Mouse (Mus musculus) left cerebral cortex, adult 18-20 months (tissue): ENCODE measurements around the gene Plin1. TPM values are rescaled to one million over a fixed set of nuclear protein-coding genes. Genes with fewer than 3 reads are reported as not detected.

Experiments used
- total RNA-seq, 2 experiments: library from RNA; stranded (reverse); gene quantifications; 2 replicates each; pipeline ENCODE4 v1.2.3; 2021

Gene Plin1
- total RNA-seq, 2 experiments from 2014 or later: not detected

Other genes with a start within 250 kb of the Plin1 start
- gene Rhcg, start 115.2 kb downstream of the Plin1 start, total RNA-seq: 1 to 10 TPM; 1.6 to 2.3 TPM
- under 1 TPM in 1 of 2 experiments, not detected in 1; 0.12 TPM for gene Ticrr, start 72.7 kb downstream of the Plin1 start, total RNA-seq
- 1 to 10 TPM; 1.1 to 1.6 TPM for gene Kif7, start 17.2 kb downstream of the Plin1 start, total RNA-seq
- 10 to 100 TPM; 10.9 to 11.9 TPM for gene Pex11a, start 10.2 kb upstream of the Plin1 start, total RNA-seq
- under 1 TPM in 1 of 2 experiments, not detected in 1; 0.21 TPM for gene Wdr93, start 10.3 kb upstream of the Plin1 start, total RNA-seq
- gene Mesp1, start 60.9 kb upstream of the Plin1 start, total RNA-seq: under 1 TPM in 1 of 2 experiments, not detected in 1; 0.28 TPM
- 1 to 10 TPM; 1.6 to 2.0 TPM for gene Mesp2, start 77.8 kb upstream of the Plin1 start, total RNA-seq
- gene Anpep, start 128.2 kb upstream of the Plin1 start, total RNA-seq: 1 to 10 TPM; 5.3 to 5.5 TPM
- gene Ap3s2, start 187.7 kb upstream of the Plin1 start, total RNA-seq: 10 to 100 TPM; 36.3 to 47.4 TPM
- gene Arpin, start 202.5 kb upstream of the Plin1 start, total RNA-seq: 10 to 100 TPM; 13.5 TPM